Mouse (Mus musculus): Measurements from ENCODE around the gene Higd1c.

- TF ChIP-seq POLR2A (IDR thresholded peaks at IDR 0.05; ENCODE audit: low read depth, low read length), result no peak
- no peak for TF ChIP-seq CTCF (IDR thresholded peaks at IDR 0.05; ENCODE audit: extremely low read depth, insufficient read depth, insufficient read length, insufficient replicate concordance)
Measured at GRCm38 (mm10) chr15:100402798-100403197, 38.5 kb downstream of the Higd1c start.

Data from spleen, adult 2 months (tissue).